Mouse (Mus musculus): Measurements from ENCODE around the gene Gstm4. TPM values are rescaled to one million over a fixed set of nuclear protein-coding genes. Genes with fewer than 3 reads are reported as not detected.

Gstm4 gene
- 15.2 and 15.4 TPM in 2 replicates for polyA plus RNA-seq (2015; fragmentation: Nextera tagmentation; extraction: Ambion mirVana)

- ATAC-seq (ENCODE audit: low FRiP score) = peak; percentile 91
- 6% methylated on average over 29 of the region's 29 CpGs for WGBS
- H3K36me3 ChIP-seq = no peaks in the 10 kb centered on the region
Observed at GRCm38 (mm10) chr3:108044394-108045140, at the start of gene Gstm4. Gene Gstm4 (minus strand): TSS chr3:108044894.

GRCm38 (mm10) chr3:108094146-108094545, 49.5 kb upstream of the Gstm4 start:
- Histone ChIP-seq H3K9me3 (no peaks in the 10 kb centered on the region), H3K27ac (no peak overlapping the region), H3K4me1 (replicated peaks) (no peaks in the 10 kb centered on the region), H3K9ac (no peak overlapping the region), H3K4me3 (no peak overlapping the region), H3K27me3 (no peaks in the 10 kb centered on the region), H3K4me2 (no peak overlapping the region), H3K36me3 (no peaks in the 10 kb centered on the region)
- WGBS = 97% methylated on average over 1 of the region's 1 CpGs
- ATAC-seq (ENCODE audit: low FRiP score) = no peak

More at GRCm38 (mm10) chr3:108044394-108045140, at the start of gene Gstm4:
- 0 out of 2 replicates have a peak, but pooled peaks cover 5% of the 10 kb centered on the region for H3K27me3 ChIP-seq
- peaks cover 12% of the 10 kb centered on the region for H3K4me1 ChIP-seq (replicated peaks)
- no peaks in the 10 kb centered on the region for H3K9me3 ChIP-seq
- peak within 1 kb of the TSS; percentile 87 for H3K4me2 ChIP-seq
- H3K27ac ChIP-seq = peak within 1 kb of the TSS; percentile 67
- H3K9ac ChIP-seq = peak within 1 kb of the TSS; percentile 73
- peak within 1 kb of the TSS; percentile 56 for H3K4me3 ChIP-seq

GRCm38 (mm10) chr3:108093306-108093705, 48.6 kb upstream of the Gstm4 start:
- peaks cover 4% of the 10 kb centered on the region; the same call in 1 of the 2 replicates for H3K4me1 ChIP-seq (replicated peaks)
- no peak overlapping the region for H3K27ac ChIP-seq
- no peaks in the 10 kb centered on the region for H3K27me3 ChIP-seq
- no peak overlapping the region for H3K9ac ChIP-seq
- H3K36me3 ChIP-seq = no peaks in the 10 kb centered on the region
- no peak overlapping the region for H3K4me3 ChIP-seq
- ATAC-seq (ENCODE audit: low FRiP score) = no peak
- no peaks in the 10 kb centered on the region for H3K9me3 ChIP-seq
- no peak overlapping the region for H3K4me2 ChIP-seq
- 74% methylated on average over 6 of the region's 6 CpGs for WGBS

GRCm38 (mm10) chr3:108092536-108093115, 47.9 kb upstream of the Gstm4 start, which contains the start of gene Gnat2:
Gene Gnat2 (plus strand): TSS chr3:108092789.
- ATAC-seq (ENCODE audit: low FRiP score) = no peak
- 88% methylated on average over 15 of the region's 15 CpGs for WGBS
- H3K36me3 ChIP-seq = no peaks in the 10 kb centered on the region
- H3K4me2 ChIP-seq = no peak within 1 kb of the TSS
- H3K9ac ChIP-seq = no peak within 1 kb of the TSS
- peaks cover 4% of the 10 kb centered on the region; the same call in 1 of the 2 replicates for H3K4me1 ChIP-seq (replicated peaks)
- no peaks in the 10 kb centered on the region for H3K27me3 ChIP-seq
- no peak within 1 kb of the TSS for H3K27ac ChIP-seq
- no peak within 1 kb of the TSS for H3K4me3 ChIP-seq
- H3K9me3 ChIP-seq = no peaks in the 10 kb centered on the region

- Histone ChIP-seq H3K36me3 (no peaks in the 10 kb centered on the region), H3K9me3 (no peaks in the 10 kb centered on the region), H3K27me3 (no peaks in the 10 kb centered on the region; the same call in 1 of the 2 replicates), H3K4me1 (replicated peaks) (peaks cover 4% of the 10 kb centered on the region; the same call in 1 of the 2 replicates), H3K4me2 (no peak overlapping the region), H3K27ac (no peak overlapping the region), H3K4me3 (no peak overlapping the region), H3K9ac (no peak overlapping the region)
- 77% methylated on average over 6 of the region's 6 CpGs for WGBS
- no peak for ATAC-seq (ENCODE audit: low FRiP score)
Observed at GRCm38 (mm10) chr3:108092030-108092429, 47.3 kb upstream of the Gstm4 start.

- Histone ChIP-seq H3K27me3 (no peaks in the 10 kb centered on the region; the same call in 1 of the 2 replicates), H3K9me3 (no peaks in the 10 kb centered on the region), H3K4me1 (replicated peaks) (peaks cover 18% of the 10 kb centered on the region), H3K27ac (no peak overlapping the region), H3K4me2 (no peak overlapping the region), H3K4me3 (no peak overlapping the region), H3K9ac (no peak overlapping the region), H3K36me3 (no peaks in the 10 kb centered on the region)
- no peak for ATAC-seq (ENCODE audit: low FRiP score)
- 74% methylated on average over 2 of the region's 2 CpGs for WGBS
Observed at GRCm38 (mm10) chr3:108090561-108090960, 45.9 kb upstream of the Gstm4 start.

GRCm38 (mm10) chr3:108089916-108090315, 45.2 kb upstream of the Gstm4 start:
- Histone ChIP-seq H3K27me3 (no peaks in the 10 kb centered on the region; the same call in 1 of the 2 replicates), H3K4me1 (replicated peaks) (peaks cover 24% of the 10 kb centered on the region), H3K9ac (no peak overlapping the region), H3K4me2 (no peak overlapping the region), H3K9me3 (no peaks in the 10 kb centered on the region), H3K27ac (no peak overlapping the region), H3K36me3 (no peaks in the 10 kb centered on the region), H3K4me3 (no peak overlapping the region)
- no peak for ATAC-seq (ENCODE audit: low FRiP score)
- 34% methylated on average over 2 of the region's 2 CpGs for WGBS

- Histone ChIP-seq H3K27ac (no peak overlapping the region), H3K4me3 (no peak overlapping the region), H3K36me3 (no peaks in the 10 kb centered on the region), H3K27me3 (no peaks in the 10 kb centered on the region; the same call in 1 of the 2 replicates), H3K4me1 (replicated peaks) (peaks cover 35% of the 10 kb centered on the region), H3K9me3 (no peaks in the 10 kb centered on the region), H3K4me2 (no peak overlapping the region), H3K9ac (no peak overlapping the region)
- no peak for ATAC-seq (ENCODE audit: low FRiP score)
- 38% methylated on average over 5 of the region's 5 CpGs for WGBS
Observed at GRCm38 (mm10) chr3:108088842-108089380, 44.2 kb upstream of the Gstm4 start.

GRCm38 (mm10) chr3:108087329-108087728, 42.6 kb upstream of the Gstm4 start:
- Histone ChIP-seq H3K9ac (no peak overlapping the region), H3K4me1 (replicated peaks) (peaks cover 49% of the 10 kb centered on the region), H3K9me3 (no peaks in the 10 kb centered on the region), H3K27ac (no peak overlapping the region), H3K4me2 (no peak overlapping the region), H3K27me3 (no peaks in the 10 kb centered on the region; the same call in 1 of the 2 replicates), H3K36me3 (no peaks in the 10 kb centered on the region), H3K4me3 (no peak overlapping the region)
- 88% methylated on average over 3 of the region's 3 CpGs for WGBS
- no peak for ATAC-seq (ENCODE audit: low FRiP score)

- Histone ChIP-seq H3K9me3 (no peaks in the 10 kb centered on the region), H3K27me3 (no peaks in the 10 kb centered on the region; the same call in 1 of the 2 replicates), H3K4me3 (peak within 1 kb of the TSS; percentile 67), H3K4me1 (replicated peaks) (peaks cover 57% of the 10 kb centered on the region), H3K27ac (peak within 1 kb of the TSS; percentile 87), H3K4me2 (peak within 1 kb of the TSS; percentile 99), H3K36me3 (no peaks in the 10 kb centered on the region), H3K9ac (peak within 1 kb of the TSS; percentile 87)
- under 1% methylated on average over 28 of the region's 29 CpGs for WGBS
- no peak for ATAC-seq (ENCODE audit: low FRiP score)
Observed at GRCm38 (mm10) chr3:108086470-108086979, 41.8 kb upstream of the Gstm4 start, which contains the start of gene Ampd2. Gene Ampd2 (minus strand): TSS chr3:108086651.

GRCm38 (mm10) chr3:108085721-108086469, 41.2 kb upstream of the Gstm4 start:
- peaks cover 58% of the 10 kb centered on the region for H3K4me1 ChIP-seq (replicated peaks)
- peak overlapping the region; percentile 67 for H3K4me3 ChIP-seq
- 1% methylated on average over 30 of the region's 31 CpGs for WGBS

More at GRCm38 (mm10) chr3:108085721-108086469, 41.2 kb upstream of the Gstm4 start:
- H3K27ac ChIP-seq = peak overlapping the region; percentile 87
- peak overlapping the region; percentile 87 for H3K9ac ChIP-seq
- H3K36me3 ChIP-seq = peaks cover under 1% of the 10 kb centered on the region
- no peaks in the 10 kb centered on the region for H3K9me3 ChIP-seq
- ATAC-seq (ENCODE audit: low FRiP score) = peak; percentile 57
- no peaks in the 10 kb centered on the region; the same call in 1 of the 2 replicates for H3K27me3 ChIP-seq
- H3K4me2 ChIP-seq = peak overlapping the region; percentile 99

All from hindbrain, embryonic 13.5 days (tissue).